Mouse (Mus musculus) forebrain, embryonic 13.5 days (tissue): ENCODE measurements around the gene Ttc6. TPM values are rescaled to one million over a fixed set of nuclear protein-coding genes. Genes with fewer than 3 reads are reported as not detected.

Source experiments
- ATAC-seq: fragments of 200-750 bp; cut with Nextera tagmentation; 2 replicates; pipeline ENCODE4 v1.8.0; 2017
- H3K27ac ChIP-seq: fragments of 300-500 bp; sonication (generic); 2 replicates; pipeline ENCODE4 v1.5.1; 2015; ENCODE audit warnings: inconsistent platforms, mild to moderate bottlenecking, moderate library complexity
- H3K27me3 ChIP-seq: fragments of 300-500 bp; sonication (generic); 2 replicates; pipeline ENCODE4 v1.6.1; 2015; ENCODE audit warnings: mild to moderate bottlenecking, inconsistent platforms
- H3K36me3 ChIP-seq: fragments of 300-500 bp; sonication (generic); 2 replicates; pipeline ENCODE4 v1.6.1; 2015; ENCODE audit warnings: mild to moderate bottlenecking, inconsistent platforms; ENCODE audit not compliant: poor library complexity, severe bottlenecking
- H3K4me1 ChIP-seq: fragments of 300-500 bp; sonication (generic); 2 replicates; pipeline ENCODE4 v1.6.1; 2015; ENCODE audit warnings: inconsistent platforms
- H3K4me2 ChIP-seq: fragments of 300-500 bp; sonication (generic); 2 replicates; pipeline ENCODE4 v1.6.1; 2015; ENCODE audit warnings: inconsistent platforms, mild to moderate bottlenecking, moderate library complexity
- H3K4me3 ChIP-seq: fragments of 300-500 bp; sonication (generic); 2 replicates; pipeline ENCODE4 v1.5.1; 2015; ENCODE audit warnings: mild to moderate bottlenecking, inconsistent platforms
- H3K9ac ChIP-seq: fragments of 300-500 bp; sonication (generic); 2 replicates; pipeline ENCODE4 v1.6.1; 2015; ENCODE audit warnings: mild to moderate bottlenecking, inconsistent platforms
- H3K9me3 ChIP-seq: fragments of 300-500 bp; sonication (generic); replicated peaks from 2 replicates; pipeline ENCODE4 v1.6.1; 2016; ENCODE audit warnings: inconsistent platforms
- WGBS: fragments of 180-500 bp; shearing (Covaris S2); methylation state at CpG from one replicate; pipeline ENCODE4 v1.1.7; 2015; 5-methylcytosine and 5-hydroxymethylcytosine counted together
- polyA plus RNA-seq: library from polyadenylated mRNA; unstranded; fragments of >200 nt; fragmentation: Nextera tagmentation; extraction: Ambion mirVana; gene quantifications from 2 replicates; pipeline ENCODE4 v1.2.1, GENCODE M21; 2015

The Ttc6 gene
- polyA plus RNA-seq, 1 experiment from 2014 or later, result 0.14 TPM

DNA sequence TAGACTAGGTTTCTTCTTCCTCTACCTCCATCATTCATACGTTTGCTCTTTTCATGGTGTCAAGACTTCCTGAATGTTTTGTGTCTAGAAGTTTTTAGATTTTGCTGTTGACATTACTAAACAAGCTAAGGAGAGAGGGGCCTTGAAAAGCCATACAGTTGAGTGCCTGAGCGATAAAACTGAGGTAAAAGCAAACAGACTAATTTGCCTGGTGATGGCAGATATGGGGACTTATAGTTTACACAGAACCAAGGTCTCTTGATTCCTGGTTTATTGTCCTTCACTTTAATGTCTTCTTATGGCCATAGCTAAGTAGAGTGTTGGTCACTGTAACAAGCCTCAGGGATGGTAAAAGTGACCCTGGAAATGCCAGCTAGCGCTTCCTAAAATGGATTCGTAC, 51.2 kb downstream of the Ttc6 start:
- no peak overlapping the region for H3K9ac ChIP-seq
- 92% methylated on average over 4 of the region's 4 CpGs for WGBS
- no peak overlapping the region for H3K27ac ChIP-seq
- no peaks in the 10 kb centered on the region for H3K4me1 ChIP-seq
- H3K36me3 ChIP-seq, result no peaks in the 10 kb centered on the region
- no peaks in the 10 kb centered on the region for H3K27me3 ChIP-seq
- no peak overlapping the region for H3K4me3 ChIP-seq
- H3K4me2 ChIP-seq, result no peak overlapping the region
- no peaks in the 10 kb centered on the region for H3K9me3 ChIP-seq
- no peak for ATAC-seq

- Histone ChIP-seq H3K27me3 (no peaks in the 10 kb centered on the region), H3K4me3 (no peak overlapping the region), H3K4me2 (no peak overlapping the region), H3K9ac (no peak overlapping the region), H3K36me3 (no peaks in the 10 kb centered on the region), H3K9me3 (no peaks in the 10 kb centered on the region), H3K4me1 (peaks cover 3% of the 10 kb centered on the region; the same call in 1 of the 2 replicates), H3K27ac (no peak overlapping the region)
- no peak for ATAC-seq
- WGBS, result 68% methylated on average over 5 of the region's 5 CpGs
Observed at GRCm38 (mm10) chr12:57622030-57622429, 58.1 kb downstream of the Ttc6 start.

- no peak for ATAC-seq
- Histone ChIP-seq H3K9me3 (no peaks in the 10 kb centered on the region), H3K9ac (no peak overlapping the region), H3K36me3 (no peaks in the 10 kb centered on the region), H3K27ac (no peak overlapping the region), H3K27me3 (no peaks in the 10 kb centered on the region), H3K4me3 (no peak overlapping the region), H3K4me1 (peaks cover 3% of the 10 kb centered on the region; the same call in 1 of the 2 replicates), H3K4me2 (no peak overlapping the region)
- 40% methylated on average over 7 of the region's 7 CpGs for WGBS
Observed at GRCm38 (mm10) chr12:57623264-57623663, 59.4 kb downstream of the Ttc6 start.

DNA sequence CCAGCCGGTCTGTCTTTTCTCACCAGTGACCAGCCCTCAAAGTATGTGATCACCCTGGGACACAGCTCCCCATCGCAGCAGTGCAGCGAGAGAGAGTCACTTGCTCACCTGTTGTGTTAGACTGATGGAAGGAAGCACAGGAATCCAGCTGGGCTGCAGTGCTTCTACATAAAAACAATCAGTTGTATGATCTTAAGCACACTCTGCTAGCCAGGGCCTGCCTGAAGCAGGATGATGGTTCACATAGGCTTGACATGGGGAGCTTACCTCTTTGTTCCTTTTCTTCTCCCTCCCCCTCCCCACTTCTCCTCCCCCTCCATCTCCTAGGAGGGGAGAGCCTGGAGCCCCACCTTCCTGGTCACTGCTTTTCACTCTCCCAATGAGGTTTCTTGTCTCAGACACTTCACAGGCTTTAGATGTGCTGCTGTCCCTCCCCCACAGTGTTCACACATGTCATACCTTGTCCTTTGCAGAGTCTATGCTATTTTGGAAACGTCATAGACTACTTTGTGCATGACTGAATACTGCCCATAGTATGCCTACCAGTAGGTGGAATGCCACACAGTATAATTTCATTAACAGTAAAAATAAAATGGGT, 60.2 kb downstream of the Ttc6 start:
- Histone ChIP-seq H3K27me3 (no peaks in the 10 kb centered on the region), H3K4me3 (no peak overlapping the region), H3K27ac (no peak overlapping the region), H3K9ac (no peak overlapping the region), H3K4me2 (no peak overlapping the region), H3K36me3 (no peaks in the 10 kb centered on the region), H3K9me3 (no peaks in the 10 kb centered on the region), H3K4me1 (peaks cover 3% of the 10 kb centered on the region; the same call in 1 of the 2 replicates)
- ATAC-seq, result no peak
- 17% methylated on average over 4 of the region's 4 CpGs for WGBS

DNA sequence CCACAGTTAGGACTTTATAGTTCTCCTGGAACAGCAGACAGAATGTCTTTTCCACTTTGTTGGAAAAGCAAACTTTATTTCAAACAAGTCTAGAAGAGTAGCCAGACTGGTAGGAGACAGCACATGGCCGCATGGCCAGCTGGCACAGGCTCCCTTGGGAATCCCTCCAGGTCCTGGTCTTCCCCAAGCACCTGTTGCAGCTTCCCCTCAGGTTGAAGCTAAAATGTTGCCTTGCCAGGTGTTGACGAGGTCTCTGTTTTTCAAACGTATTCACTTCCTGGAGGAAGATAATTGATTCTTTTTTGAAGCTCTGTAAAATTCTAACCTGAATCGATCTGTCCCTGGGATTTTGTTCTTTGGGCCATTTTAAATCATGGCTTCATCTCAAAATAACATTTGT, 86.1 kb downstream of the Ttc6 start:
- H3K27me3 ChIP-seq, result no peaks in the 10 kb centered on the region
- no peaks in the 10 kb centered on the region for H3K4me1 ChIP-seq
- H3K4me3 ChIP-seq, result no peak overlapping the region
- no peak overlapping the region for H3K9ac ChIP-seq
- H3K9me3 ChIP-seq, result no peaks in the 10 kb centered on the region
- H3K4me2 ChIP-seq, result no peak overlapping the region
- no peaks in the 10 kb centered on the region for H3K36me3 ChIP-seq
- H3K27ac ChIP-seq, result no peak overlapping the region
- 87% methylated on average over 4 of the region's 4 CpGs for WGBS
- no peak for ATAC-seq

DNA sequence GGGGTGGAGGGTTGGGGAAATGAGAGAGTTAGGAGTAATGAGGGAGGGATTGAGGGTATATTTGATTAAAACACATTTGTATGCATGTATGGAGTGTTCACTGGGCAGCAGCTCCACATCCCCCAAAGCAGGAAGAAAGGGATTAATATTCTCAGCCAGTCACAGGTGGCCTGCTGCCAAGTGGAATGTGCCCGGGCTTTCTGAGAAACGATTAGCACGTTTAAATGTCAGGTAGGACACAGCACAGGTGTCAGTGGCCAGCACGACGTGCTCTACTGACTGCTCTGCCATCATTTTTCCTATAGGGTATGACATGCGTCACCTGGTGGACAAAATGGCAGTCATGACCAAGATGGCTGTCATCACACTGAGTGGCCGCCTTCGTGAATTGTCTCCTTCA, 86.8 kb downstream of the Ttc6 start:
- ATAC-seq, result no peak
- Histone ChIP-seq H3K4me1 (no peaks in the 10 kb centered on the region), H3K4me3 (no peak overlapping the region), H3K27ac (no peak overlapping the region), H3K36me3 (no peaks in the 10 kb centered on the region), H3K9ac (no peak overlapping the region), H3K9me3 (no peaks in the 10 kb centered on the region), H3K27me3 (no peaks in the 10 kb centered on the region), H3K4me2 (no peak overlapping the region)
- 75% methylated on average over 8 of the region's 8 CpGs for WGBS

DNA sequence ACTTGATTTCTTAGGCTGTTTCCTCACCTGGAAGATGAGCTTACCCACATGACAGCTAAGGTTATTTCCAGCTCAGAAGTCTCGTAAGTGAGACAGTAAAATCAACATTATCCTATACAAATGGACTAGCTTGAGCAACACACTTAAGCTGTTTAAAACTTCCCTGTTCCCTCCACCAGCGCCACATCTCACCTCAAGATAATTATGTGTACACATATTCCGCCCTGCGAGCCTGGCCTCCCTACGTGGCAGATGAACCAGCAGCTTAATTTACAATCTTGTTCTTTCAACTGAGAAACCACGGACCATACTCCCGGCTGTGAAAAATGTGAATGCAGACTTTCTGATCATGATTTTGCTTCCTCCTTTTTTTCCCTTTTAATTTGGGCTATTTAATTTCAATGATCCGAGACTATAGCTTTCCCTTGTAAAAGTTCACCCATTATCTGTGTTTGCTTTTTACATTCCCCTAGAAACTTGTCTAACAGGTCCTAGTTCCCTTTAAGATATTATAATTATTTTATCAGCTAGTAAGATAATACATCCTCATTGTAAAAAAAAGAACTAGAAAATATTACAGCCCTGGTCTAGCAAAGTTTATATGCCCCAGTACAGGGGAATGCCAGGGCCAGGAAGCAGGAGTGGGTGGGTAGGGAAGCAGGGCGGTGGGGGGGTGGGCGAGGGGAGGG, 99.2 kb downstream of the Ttc6 start:
- 77% methylated on average over 10 of the region's 10 CpGs for WGBS
- ATAC-seq, result no peak
- Histone ChIP-seq H3K9ac (no peak overlapping the region), H3K36me3 (no peaks in the 10 kb centered on the region), H3K27me3 (no peaks in the 10 kb centered on the region), H3K4me1 (no peaks in the 10 kb centered on the region), H3K27ac (no peak overlapping the region), H3K4me2 (no peak overlapping the region), H3K4me3 (no peak overlapping the region), H3K9me3 (no peaks in the 10 kb centered on the region)

GRCm38 (mm10) chr12:57672414-57672813, 108.5 kb downstream of the Ttc6 start:
- Histone ChIP-seq H3K4me2 (no peak overlapping the region), H3K27me3 (no peaks in the 10 kb centered on the region), H3K4me1 (no peaks in the 10 kb centered on the region), H3K4me3 (no peak overlapping the region), H3K9me3 (no peaks in the 10 kb centered on the region), H3K9ac (no peak overlapping the region), H3K27ac (no peak overlapping the region), H3K36me3 (no peaks in the 10 kb centered on the region)
- no peak for ATAC-seq
- 91% methylated on average over 2 of the region's 2 CpGs for WGBS

- 46% methylated on average over 9 of the region's 9 CpGs for WGBS
- Histone ChIP-seq H3K36me3 (no peaks in the 10 kb centered on the region), H3K27me3 (no peaks in the 10 kb centered on the region), H3K4me2 (no peak overlapping the region), H3K4me1 (0 out of 2 replicates have a peak, but pooled peaks cover 5% of the 10 kb centered on the region), H3K9me3 (no peaks in the 10 kb centered on the region), H3K27ac (no peak overlapping the region), H3K9ac (no peak overlapping the region), H3K4me3 (no peak overlapping the region)
- no peak for ATAC-seq
Observed at GRCm38 (mm10) chr12:57684967-57685423, 121.1 kb downstream of the Ttc6 start.

GRCm38 (mm10) chr12:57709966-57710365, 146.1 kb downstream of the Ttc6 start:
- Histone ChIP-seq H3K4me1 (peaks cover 7% of the 10 kb centered on the region; the same call in 1 of the 2 replicates), H3K36me3 (no peaks in the 10 kb centered on the region), H3K27me3 (no peaks in the 10 kb centered on the region), H3K4me2 (no peak overlapping the region), H3K27ac (no peak overlapping the region), H3K4me3 (no peak overlapping the region), H3K9ac (no peak overlapping the region), H3K9me3 (no peaks in the 10 kb centered on the region)
- 97% methylated on average over 1 of the region's 1 CpGs for WGBS
- ATAC-seq, result no peak

GRCm38 (mm10) chr12:57764720-57765119, 200.8 kb downstream of the Ttc6 start:
- Histone ChIP-seq H3K27ac (no peak overlapping the region), H3K27me3 (no peaks in the 10 kb centered on the region), H3K9ac (no peak overlapping the region), H3K4me3 (no peak overlapping the region), H3K36me3 (no peaks in the 10 kb centered on the region), H3K4me2 (no peak overlapping the region), H3K4me1 (no peaks in the 10 kb centered on the region), H3K9me3 (no peaks in the 10 kb centered on the region)
- no peak for ATAC-seq
- 83% methylated on average over 7 of the region's 7 CpGs for WGBS

GRCm38 (mm10) chr12:57776290-57776997, 212.5 kb downstream of the Ttc6 start:
- Histone ChIP-seq H3K36me3 (no peaks in the 10 kb centered on the region), H3K27ac (no peak overlapping the region), H3K9me3 (no peaks in the 10 kb centered on the region), H3K27me3 (no peaks in the 10 kb centered on the region), H3K4me2 (peak overlapping the region; percentile 42), H3K4me1 (no peaks in the 10 kb centered on the region), H3K9ac (no peak overlapping the region), H3K4me3 (no peak overlapping the region)
- ATAC-seq, result peak; percentile 41; the same call in 1 of the 2 replicates
- 5% methylated on average over 12 of the region's 12 CpGs for WGBS
